Mouse (Mus musculus) heart, embryonic 16.5 days (tissue): Measurements from ENCODE around the gene Man2a1. TPM values are rescaled to one million over a fixed set of nuclear protein-coding genes. Genes with fewer than 3 reads are reported as not detected.

Experiments
- ATAC-seq: fragments of 200-750 bp; cut with Nextera tagmentation; replicated peaks from 2 replicates; pipeline ENCODE4 v1.8.0; 2017; ENCODE audit warnings: moderate number of reproducible peaks; ENCODE audit not compliant: insufficient read depth, low FRiP score; ENCODE audit errors: extremely low read depth
- H3K27ac ChIP-seq: fragments of 300-500 bp; sonication (generic); 2 replicates; pipeline ENCODE4 v1.5.1; 2014; ENCODE audit warnings: mild to moderate bottlenecking, low read length, control low read depth, moderate library complexity
- H3K27me3 ChIP-seq: fragments of 300-500 bp; sonication (generic); 2 replicates; pipeline ENCODE4 v1.6.1; 2014; ENCODE audit warnings: low read length, mixed read lengths; ENCODE audit not compliant: control insufficient read depth, insufficient read depth
- H3K36me3 ChIP-seq: fragments of 300-500 bp; sonication (generic); 2 replicates; pipeline ENCODE4 v1.6.1; 2014; ENCODE audit not compliant: control insufficient read depth, insufficient read depth
- H3K4me1 ChIP-seq: fragments of 300-500 bp; sonication (generic); 2 replicates; pipeline ENCODE4 v1.6.1; 2014; ENCODE audit warnings: low read length, mixed read lengths; ENCODE audit not compliant: control insufficient read depth, insufficient read depth
- H3K4me2 ChIP-seq: fragments of 300-500 bp; sonication (generic); 2 replicates; pipeline ENCODE4 v1.6.1; 2014; ENCODE audit warnings: low read depth, mild to moderate bottlenecking, control low read depth, low read length
- H3K4me3 ChIP-seq: fragments of 300-500 bp; sonication (generic); 2 replicates; pipeline ENCODE4 v1.5.1; 2014; ENCODE audit warnings: mild to moderate bottlenecking, control low read depth, low read length
- H3K9ac ChIP-seq: fragments of 300-500 bp; sonication (generic); 2 replicates; pipeline ENCODE4 v1.6.1; 2014; ENCODE audit warnings: low read length, control low read depth
- H3K9me3 ChIP-seq: fragments of 300-500 bp; sonication (generic); replicated peaks from 2 replicates; pipeline ENCODE4 v1.6.1; 2016; ENCODE audit warnings: low read length; ENCODE audit not compliant: control insufficient read depth
- WGBS: fragments of 180-500 bp; shearing (Covaris S2); extraction: QIAGEN DNeasy Blood & Tissue Kit; methylation state at CpG from one replicate; pipeline ENCODE4 v1.1.7; 2014; 5-methylcytosine and 5-hydroxymethylcytosine counted together
- polyA plus RNA-seq: library from polyadenylated mRNA; unstranded; fragments of >200 nt; fragmentation: Nextera tagmentation; extraction: Ambion mirVana; gene quantifications from 2 replicates; pipeline ENCODE4 v1.2.1, GENCODE M21; 2015

Man2a1 gene
- polyA plus RNA-seq, 1 experiment from 2014 or later = 6.9 TPM

DNA sequence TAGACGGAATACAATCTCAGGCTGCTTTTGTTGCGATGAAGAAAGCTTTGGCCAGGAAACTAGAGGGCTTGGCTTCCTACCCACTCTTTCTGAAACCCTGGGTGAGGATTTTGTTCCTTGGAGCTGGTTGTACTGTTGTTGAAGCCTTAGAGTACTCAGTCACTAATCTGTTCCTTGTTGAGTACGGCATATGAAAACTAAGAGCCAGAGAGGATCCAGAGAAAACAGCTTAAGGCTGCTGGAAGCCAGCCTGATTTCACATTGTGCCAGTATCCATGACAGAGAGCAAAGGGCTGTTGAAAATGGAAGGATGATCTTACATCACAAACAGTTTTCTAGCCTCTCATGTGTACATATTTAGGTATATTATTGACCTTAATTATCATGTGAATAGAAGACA lies 7.7 kb upstream of the Man2a1 start:
- H3K4me3 ChIP-seq = no peak overlapping the region
- no peak overlapping the region for H3K4me2 ChIP-seq
- H3K27me3 ChIP-seq = no peaks in the 10 kb centered on the region
- H3K9me3 ChIP-seq = peaks cover 3% of the 10 kb centered on the region
- H3K9ac ChIP-seq = no peak overlapping the region
- ATAC-seq = no peak
- 79% methylated on average over 3 of the region's 3 CpGs for WGBS
- no peaks in the 10 kb centered on the region for H3K4me1 ChIP-seq
- no peaks in the 10 kb centered on the region for H3K36me3 ChIP-seq
- H3K27ac ChIP-seq = no peak overlapping the region

DNA sequence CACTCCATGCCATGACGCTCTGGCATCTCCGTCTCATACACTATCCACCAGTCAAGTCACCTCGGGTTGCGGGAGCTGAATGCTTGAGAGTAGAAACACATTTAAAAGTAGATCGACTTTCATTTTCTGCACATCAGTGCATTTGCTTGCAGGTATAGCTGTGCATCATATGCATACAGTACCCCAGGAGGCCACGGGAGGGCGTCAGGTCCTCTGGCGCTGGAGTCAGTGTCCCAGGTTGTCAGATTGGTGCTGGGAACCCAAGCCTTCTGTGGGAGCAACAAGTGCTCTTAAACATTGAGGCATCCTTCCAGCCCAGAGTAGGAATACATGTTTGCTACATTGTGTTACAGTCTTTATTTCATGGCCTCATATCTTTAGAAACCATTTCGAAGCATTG lies 2.8 kb upstream of the Man2a1 start:
- H3K9ac ChIP-seq = no peak overlapping the region
- H3K4me1 ChIP-seq = peaks cover 13% of the 10 kb centered on the region
- ATAC-seq = no peak
- H3K36me3 ChIP-seq = no peaks in the 10 kb centered on the region
- peaks cover 3% of the 10 kb centered on the region for H3K9me3 ChIP-seq
- no peak overlapping the region for H3K4me3 ChIP-seq
- H3K27me3 ChIP-seq = no peaks in the 10 kb centered on the region
- WGBS = 77% methylated on average over 9 of the region's 9 CpGs
- H3K27ac ChIP-seq = no peak overlapping the region
- no peak overlapping the region for H3K4me2 ChIP-seq

GRCm38 (mm10) chr17:64599916-64600315 lies 620 bp upstream of the Man2a1 start:
- ATAC-seq = no peak
- Histone ChIP-seq H3K9ac (peak overlapping the region; percentile 94), H3K4me3 (peak overlapping the region; percentile 89), H3K9me3 (no peaks in the 10 kb centered on the region), H3K36me3 (no peaks in the 10 kb centered on the region), H3K4me2 (peak overlapping the region; percentile 97), H3K4me1 (peaks cover 18% of the 10 kb centered on the region), H3K27ac (peak overlapping the region; percentile 93), H3K27me3 (no peaks in the 10 kb centered on the region)
- WGBS = 23% methylated on average over 4 of the region's 4 CpGs

GRCm38 (mm10) chr17:64601091-64601750 lies 685 bp downstream of the Man2a1 start:
- Histone ChIP-seq H3K9me3 (no peaks in the 10 kb centered on the region), H3K4me1 (peaks cover 18% of the 10 kb centered on the region), H3K4me2 (peak overlapping the region; percentile 97), H3K27ac (peak overlapping the region; percentile 93), H3K4me3 (peak overlapping the region; percentile 89), H3K36me3 (no peaks in the 10 kb centered on the region), H3K9ac (peak overlapping the region; percentile 94), H3K27me3 (no peaks in the 10 kb centered on the region)
- ATAC-seq = peak; percentile 33
- WGBS = under 1% methylated on average over 70 of the region's 73 CpGs

DNA sequence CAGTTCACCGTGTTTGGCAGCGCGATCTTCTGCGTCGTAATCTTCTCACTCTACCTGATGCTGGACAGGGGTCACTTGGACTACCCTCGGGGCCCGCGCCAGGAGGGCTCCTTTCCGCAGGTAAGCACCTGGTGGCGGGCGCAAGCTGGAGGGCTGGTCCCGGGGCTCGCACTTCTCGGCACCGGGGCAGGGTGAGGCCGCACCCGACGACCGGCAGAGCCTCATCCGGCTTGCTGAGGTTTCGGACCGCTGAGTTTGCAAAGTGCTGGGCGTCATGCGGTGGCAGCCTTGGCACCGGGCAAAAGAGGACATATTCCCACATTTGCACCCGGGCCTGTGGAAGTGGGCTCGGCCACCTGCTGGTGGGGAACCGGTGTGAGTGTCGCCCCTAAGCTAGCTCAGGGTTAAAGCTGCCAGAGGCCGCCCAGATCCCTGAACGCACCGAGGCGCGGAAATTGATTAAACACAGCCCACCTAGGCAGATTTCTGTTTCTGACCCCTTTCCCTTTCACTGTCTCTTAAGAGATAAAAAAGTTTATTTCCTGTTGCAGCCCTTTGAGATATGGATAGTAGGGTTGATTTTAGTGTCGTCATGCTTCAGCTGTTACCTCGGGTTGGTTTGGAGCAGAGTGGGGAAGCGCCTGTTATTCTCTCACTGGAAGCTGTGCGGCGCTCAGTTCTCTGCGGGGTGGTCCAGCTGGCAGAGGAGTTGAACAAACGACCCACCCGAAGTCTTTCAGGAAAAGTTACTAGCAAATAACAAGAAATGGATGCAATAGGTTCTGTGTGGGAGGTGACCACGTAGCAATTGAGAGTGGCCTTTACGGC lies 1.4 kb downstream of the Man2a1 start:
- no peaks in the 10 kb centered on the region for H3K27me3 ChIP-seq
- 0 out of 2 replicates have a peak, but pooled peaks have one; percentile 2 for ATAC-seq
- no peaks in the 10 kb centered on the region for H3K9me3 ChIP-seq
- peak overlapping the region; percentile 97 for H3K4me2 ChIP-seq
- WGBS = 2% methylated on average over 44 of the region's 44 CpGs
- H3K36me3 ChIP-seq = no peaks in the 10 kb centered on the region
- peak overlapping the region; percentile 89 for H3K4me3 ChIP-seq
- H3K9ac ChIP-seq = peak overlapping the region; percentile 94
- H3K27ac ChIP-seq = peak overlapping the region; percentile 93
- H3K4me1 ChIP-seq = peaks cover 18% of the 10 kb centered on the region

DNA sequence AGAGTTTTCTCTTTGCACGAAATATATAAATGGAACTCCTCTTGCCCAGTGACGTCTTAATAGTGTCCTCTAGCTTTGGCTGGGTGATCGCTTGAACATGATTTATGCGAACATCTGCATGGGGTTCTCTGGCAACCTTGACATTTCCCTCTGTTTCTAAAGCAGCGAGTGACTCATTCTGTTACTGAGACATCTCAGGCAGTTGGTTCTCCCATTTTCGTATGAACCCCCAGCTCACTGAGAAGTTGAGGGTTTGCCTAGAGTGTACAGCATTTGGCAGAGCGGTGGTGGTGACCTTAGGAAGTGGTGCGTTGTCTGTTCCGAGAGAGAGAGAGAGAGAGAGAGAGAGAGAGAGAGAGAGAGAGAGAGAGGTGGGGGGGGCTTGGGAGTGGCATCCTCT lies 2.6 kb downstream of the Man2a1 start:
- H3K36me3 ChIP-seq = no peaks in the 10 kb centered on the region
- no peaks in the 10 kb centered on the region for H3K9me3 ChIP-seq

DNA sequence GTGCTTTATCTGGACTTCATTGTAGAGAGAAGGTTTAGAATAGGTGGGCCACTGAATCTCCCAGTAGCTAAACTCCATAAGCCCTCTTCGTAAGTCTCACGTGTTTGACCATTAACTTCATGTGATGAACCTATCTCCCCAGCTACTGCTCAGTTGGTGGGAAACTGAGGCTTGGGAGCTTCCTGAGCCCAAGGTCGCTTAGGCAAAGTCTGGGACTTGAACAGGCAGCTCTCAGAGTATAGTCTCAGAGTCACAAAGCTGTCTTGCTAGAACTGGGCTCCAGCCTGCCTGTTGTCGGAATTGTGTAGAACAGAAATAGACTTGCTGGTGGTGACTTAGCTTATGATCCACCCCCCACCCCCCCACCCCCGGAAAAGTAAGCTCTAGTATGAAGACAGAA lies 3.0 kb downstream of the Man2a1 start:
- Histone ChIP-seq H3K36me3 (no peaks in the 10 kb centered on the region), H3K27ac (no peak overlapping the region), H3K4me2 (peak overlapping the region; percentile 97), H3K4me3 (peak overlapping the region; percentile 27), H3K27me3 (no peaks in the 10 kb centered on the region), H3K4me1 (peaks cover 18% of the 10 kb centered on the region), H3K9ac (0 out of 2 replicates have a peak overlapping the region, but pooled peaks have one; percentile 26), H3K9me3 (no peaks in the 10 kb centered on the region)
- WGBS = 80% methylated on average over 5 of the region's 5 CpGs
- ATAC-seq = no peak

More for the DNA sequence above, 2.6 kb downstream of the Man2a1 start:
- Histone ChIP-seq H3K9ac (0 out of 2 replicates have a peak overlapping the region, but pooled peaks have one; percentile 26), H3K4me3 (peak overlapping the region; percentile 89), H3K27ac (no peak overlapping the region), H3K27me3 (no peaks in the 10 kb centered on the region), H3K4me2 (peak overlapping the region; percentile 97), H3K4me1 (peaks cover 18% of the 10 kb centered on the region)
- WGBS = 71% methylated on average over 9 of the region's 9 CpGs
- ATAC-seq = no peak

DNA sequence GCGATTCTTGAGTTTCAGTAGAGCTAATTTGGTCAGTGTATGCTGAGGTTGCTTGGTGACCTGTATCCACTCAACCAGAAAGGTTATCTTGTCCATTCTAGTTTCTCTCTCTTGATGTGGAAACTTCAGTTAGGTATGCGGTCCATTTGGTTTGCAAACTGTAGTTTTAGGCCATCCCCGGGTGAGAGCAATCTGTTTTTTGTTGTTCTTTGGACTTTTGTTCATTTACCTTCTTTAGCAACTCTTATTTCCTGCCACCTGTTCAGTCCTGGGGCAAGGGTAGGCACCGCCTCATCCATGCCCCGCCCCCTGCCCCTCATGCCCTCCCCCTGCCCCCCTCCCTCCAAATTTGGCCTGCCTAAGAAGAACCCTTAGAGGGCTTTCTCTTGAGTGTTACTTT lies 3.6 kb downstream of the Man2a1 start:
- Histone ChIP-seq H3K27ac (no peak overlapping the region), H3K4me2 (peak overlapping the region; percentile 97; the same call in 1 of the 2 replicates)

GRCm38 (mm10) chr17:64608228-64608627 lies 7.7 kb downstream of the Man2a1 start:
- Histone ChIP-seq H3K36me3 (no peaks in the 10 kb centered on the region), H3K9ac (no peak overlapping the region), H3K4me2 (no peak overlapping the region), H3K27ac (no peak overlapping the region), H3K4me3 (no peak overlapping the region), H3K9me3 (no peaks in the 10 kb centered on the region), H3K27me3 (no peaks in the 10 kb centered on the region), H3K4me1 (peaks cover 9% of the 10 kb centered on the region; the same call in 1 of the 2 replicates)
- no peak for ATAC-seq
- 90% methylated on average over 6 of the region's 6 CpGs for WGBS

More for the DNA sequence above, 3.6 kb downstream of the Man2a1 start:
- no peaks in the 10 kb centered on the region for H3K27me3 ChIP-seq
- ATAC-seq = no peak
- H3K36me3 ChIP-seq = no peaks in the 10 kb centered on the region
- peaks cover 18% of the 10 kb centered on the region for H3K4me1 ChIP-seq
- H3K4me3 ChIP-seq = no peak overlapping the region
- H3K9ac ChIP-seq = no peak overlapping the region
- WGBS = 74% methylated on average over 5 of the region's 5 CpGs
- H3K9me3 ChIP-seq = no peaks in the 10 kb centered on the region
